Mouse (Mus musculus): ENCODE measurements around the gene Ugt1a2. TPM values are rescaled to one million over a fixed set of nuclear protein-coding genes. Genes with fewer than 3 reads are reported as not detected.
"Not testable (repeated sequence)": the region's sequence is repeated elsewhere in the genome, so short reads cannot be mapped to it uniquely, and the experiment has no call there.

Gene Ugt1a2
- polyA plus RNA-seq, 1 experiment from 2014 or later: not detected

DNA sequence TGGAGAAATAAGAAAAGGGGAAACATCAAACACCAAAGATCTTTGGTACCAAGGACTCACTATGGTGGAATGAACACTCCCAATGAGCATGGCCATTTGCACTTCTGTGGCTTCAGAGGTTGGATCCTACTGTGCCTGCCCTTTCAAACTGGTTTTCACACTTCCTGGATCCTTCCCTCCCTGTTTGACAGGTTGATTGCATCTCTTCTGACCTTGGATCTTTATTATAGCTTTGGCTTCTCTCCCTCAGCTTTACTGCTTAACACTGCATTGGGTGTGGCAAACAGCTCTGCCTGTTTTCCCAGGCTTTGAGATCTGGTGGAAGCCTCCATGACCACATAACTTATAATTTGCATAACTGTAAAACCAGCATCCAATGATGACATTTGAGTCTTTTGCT is 19.9 kb downstream of the Ugt1a2 start:
- no peaks in the 10 kb centered on the region for H3K27me3 ChIP-seq
- H3K36me3 ChIP-seq: no peaks in the 10 kb centered on the region
- H3K4me2 ChIP-seq: no peak overlapping the region
- H3K4me3 ChIP-seq: no peak overlapping the region
- H3K9me3 ChIP-seq: peaks cover 27% of the 10 kb centered on the region
- H3K4me1 ChIP-seq (replicated peaks): no peaks in the 10 kb centered on the region
- no peak for ATAC-seq (ENCODE audit: low FRiP score)
- no peak overlapping the region for H3K27ac ChIP-seq
- H3K9ac ChIP-seq: no peak overlapping the region

GRCm38 (mm10) chr1:88222216-88222615 is 21.8 kb downstream of the Ugt1a2 start:
- Histone ChIP-seq H3K9me3 (peaks cover 29% of the 10 kb centered on the region), H3K9ac (no peak overlapping the region), H3K4me2 (no peak overlapping the region), H3K4me3 (no peak overlapping the region), H3K36me3 (no peaks in the 10 kb centered on the region), H3K27ac (no peak overlapping the region), H3K27me3 (no peaks in the 10 kb centered on the region), H3K4me1 (replicated peaks) (no peaks in the 10 kb centered on the region)
- 54% methylated on average over 2 of the region's 2 CpGs for WGBS
- ATAC-seq (ENCODE audit: low FRiP score): no peak

DNA sequence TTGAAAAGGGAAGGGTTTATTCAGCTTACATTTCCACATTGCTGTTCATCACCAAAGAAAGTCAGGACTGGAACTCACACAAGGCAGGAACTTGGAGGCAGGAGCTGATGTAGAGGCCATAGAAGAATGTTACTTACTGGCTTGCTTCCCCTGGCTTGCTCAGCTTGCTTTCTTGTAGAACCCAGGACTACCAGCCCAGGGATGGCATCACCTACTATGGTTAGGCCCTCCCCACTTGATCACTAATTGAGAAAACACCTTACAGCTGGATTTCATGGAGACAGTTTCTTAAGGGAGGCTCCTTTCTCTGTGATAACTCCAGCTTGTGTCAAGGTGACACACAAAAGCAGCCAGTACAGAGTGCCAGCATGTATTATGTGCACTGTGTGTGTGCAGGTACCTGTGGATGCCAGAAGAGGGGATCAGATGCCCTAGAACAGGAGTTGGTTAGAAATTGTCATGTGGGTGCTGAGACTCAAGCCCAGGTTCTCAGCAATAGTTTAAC is 22.7 kb downstream of the Ugt1a2 start:
- H3K27me3 ChIP-seq; H3K4me2 ChIP-seq; ATAC-seq (ENCODE audit: low FRiP score); H3K36me3 ChIP-seq; H3K27ac ChIP-seq; H3K9ac ChIP-seq; H3K4me1 ChIP-seq (replicated peaks); H3K4me3 ChIP-seq: not testable (repeated sequence)
- peaks cover 33% of the 10 kb centered on the region for H3K9me3 ChIP-seq

GRCm38 (mm10) chr1:88223591-88223990 is 23.2 kb downstream of the Ugt1a2 start:
- H3K36me3 ChIP-seq: no peaks in the 10 kb centered on the region
- no peak for ATAC-seq (ENCODE audit: low FRiP score)
- H3K4me3 ChIP-seq: no peak overlapping the region
- peaks cover 38% of the 10 kb centered on the region for H3K9me3 ChIP-seq
- no peak overlapping the region for H3K27ac ChIP-seq
- 62% methylated on average over 1 of the region's 1 CpGs for WGBS
- no peak overlapping the region for H3K9ac ChIP-seq
- no peaks in the 10 kb centered on the region for H3K4me1 ChIP-seq (replicated peaks)
- H3K4me2 ChIP-seq: no peak overlapping the region
- H3K27me3 ChIP-seq: no peaks in the 10 kb centered on the region

DNA sequence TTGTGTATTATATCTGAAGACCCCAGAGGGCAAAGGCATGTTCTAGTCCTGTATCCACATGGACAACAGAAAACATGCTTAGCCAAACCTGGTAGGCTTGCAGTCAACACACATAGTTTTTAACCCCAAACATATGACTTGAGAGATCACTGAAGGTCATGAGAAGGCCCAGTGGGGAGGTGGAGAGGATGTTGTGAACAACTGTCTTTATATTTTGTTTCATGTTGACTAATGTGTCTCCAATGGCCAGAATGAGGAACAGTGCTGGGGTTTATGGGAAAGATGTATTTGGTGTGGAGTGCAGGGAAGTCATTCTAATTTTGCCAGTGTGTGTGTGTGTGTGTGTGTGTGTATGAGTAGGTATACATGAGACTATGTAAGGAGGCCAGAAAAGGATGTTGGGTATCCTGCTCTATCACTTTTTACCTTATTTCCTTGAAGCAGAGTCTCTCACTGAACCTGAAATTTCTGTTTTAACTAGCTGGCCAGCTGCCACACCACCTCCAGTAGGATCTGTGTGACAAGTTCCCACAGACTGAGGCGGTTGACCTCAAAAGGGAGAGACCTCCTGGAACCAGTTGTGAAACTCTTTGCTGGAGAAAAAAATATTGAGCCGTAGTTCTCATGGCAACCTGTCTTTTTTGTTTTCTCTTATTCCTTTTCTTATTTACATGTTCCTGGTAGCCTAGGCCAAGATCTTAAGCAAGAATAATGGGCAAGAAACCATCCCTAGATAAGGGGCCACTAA is 23.8 kb downstream of the Ugt1a2 start:
- no peak for ATAC-seq (ENCODE audit: low FRiP score)
- no peak overlapping the region for H3K4me3 ChIP-seq
- H3K4me2 ChIP-seq: no peak overlapping the region
- no peak overlapping the region for H3K9ac ChIP-seq
- H3K27ac ChIP-seq: no peak overlapping the region
- peaks cover 44% of the 10 kb centered on the region for H3K9me3 ChIP-seq
- H3K36me3 ChIP-seq: no peaks in the 10 kb centered on the region
- 66% methylated on average over 2 of the region's 2 CpGs for WGBS
- H3K4me1 ChIP-seq (replicated peaks): no peaks in the 10 kb centered on the region
- no peaks in the 10 kb centered on the region for H3K27me3 ChIP-seq

DNA sequence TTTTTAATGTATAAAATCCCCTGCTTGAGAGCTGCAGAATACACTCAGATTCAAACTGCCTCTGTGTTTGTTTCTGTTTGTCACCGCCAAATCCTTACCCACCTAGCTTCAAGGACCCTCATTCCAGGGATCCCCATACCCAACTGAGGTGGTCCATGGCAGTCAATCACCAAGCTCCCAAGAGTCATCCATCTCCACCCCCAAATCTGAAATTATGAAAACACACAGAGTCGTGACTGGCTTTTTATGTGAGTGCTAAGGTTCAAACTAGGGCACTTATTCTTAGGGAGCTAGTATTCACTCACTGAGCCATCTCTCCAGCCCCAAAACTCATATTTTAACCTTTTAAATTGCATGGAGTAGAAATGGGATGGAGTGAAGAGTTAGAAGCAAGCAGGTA is 24.9 kb downstream of the Ugt1a2 start:
- ATAC-seq (ENCODE audit: low FRiP score); H3K4me1 ChIP-seq (replicated peaks); H3K27ac ChIP-seq; H3K27me3 ChIP-seq; H3K9ac ChIP-seq; H3K4me3 ChIP-seq; H3K36me3 ChIP-seq; H3K4me2 ChIP-seq: not testable (repeated sequence)
- 40% methylated on average over 2 of the region's 2 CpGs for WGBS
- peaks cover 55% of the 10 kb centered on the region for H3K9me3 ChIP-seq

DNA sequence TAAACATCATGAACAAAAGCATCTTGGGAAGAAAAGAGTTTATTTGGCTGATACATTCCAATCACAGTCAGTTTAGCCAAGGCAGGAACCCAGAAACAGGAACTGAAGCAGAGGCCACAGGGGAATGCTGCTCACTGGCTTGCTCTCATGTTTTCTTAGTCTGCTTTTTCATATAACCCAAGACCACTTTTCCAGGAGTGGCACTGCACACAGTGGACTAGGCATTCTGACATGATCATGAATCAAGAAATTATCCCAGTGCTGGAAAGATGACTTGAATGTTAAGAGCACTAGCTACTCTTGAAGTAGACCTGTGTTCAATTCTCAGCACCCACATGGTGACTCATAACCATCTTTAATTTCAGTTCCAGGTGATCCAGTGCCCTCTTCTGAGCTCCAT is 25.3 kb downstream of the Ugt1a2 start:
- H3K9ac ChIP-seq: no peak overlapping the region
- no peaks in the 10 kb centered on the region for H3K36me3 ChIP-seq
- ATAC-seq (ENCODE audit: low FRiP score): no peak
- no peaks in the 10 kb centered on the region for H3K27me3 ChIP-seq
- no peak overlapping the region for H3K4me3 ChIP-seq
- H3K27ac ChIP-seq: no peak overlapping the region
- peaks cover 59% of the 10 kb centered on the region for H3K9me3 ChIP-seq
- H3K4me2 ChIP-seq: no peak overlapping the region
- H3K4me1 ChIP-seq (replicated peaks): no peaks in the 10 kb centered on the region

DNA sequence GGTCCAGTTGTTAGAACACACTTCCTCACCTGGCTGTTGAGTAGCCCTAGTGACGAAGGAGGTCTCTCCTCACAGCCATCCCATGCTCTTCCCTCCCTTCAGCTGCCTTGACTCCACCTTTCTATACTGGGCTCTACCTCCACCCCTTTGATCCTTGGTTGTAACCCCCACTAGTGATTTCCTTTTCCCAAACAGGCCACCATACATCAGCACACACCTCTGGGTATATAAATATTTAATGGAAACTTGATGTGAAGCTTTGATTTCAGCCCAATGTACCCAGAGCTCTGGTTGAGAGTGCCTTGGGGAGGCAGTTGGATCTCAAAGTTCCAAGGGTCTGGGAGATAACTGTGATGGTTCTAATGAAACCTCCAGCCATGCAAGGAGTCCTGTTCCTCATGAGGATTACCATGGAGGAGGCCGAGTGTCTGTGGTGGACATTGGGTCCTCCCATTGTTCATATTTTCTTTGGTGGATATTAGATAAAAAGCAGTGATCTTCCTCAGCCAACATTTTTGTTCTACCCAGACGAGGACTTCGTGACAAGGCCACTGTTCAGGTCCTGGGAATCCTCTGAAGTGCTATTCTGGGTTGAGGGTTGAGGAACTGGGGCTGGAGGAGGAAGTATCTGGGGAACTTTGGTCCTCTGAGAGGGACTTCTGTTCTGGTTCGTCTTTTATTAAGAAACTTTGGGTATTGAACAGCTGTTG is 26.4 kb downstream of the Ugt1a2 start, which contains the start of gene Mroh2a:
Gene Mroh2a, plus strand, starts transcription at position 317 of the 710 bp plus-strand sequence.
- H3K27me3 ChIP-seq: no peaks in the 10 kb centered on the region
- ATAC-seq (ENCODE audit: low FRiP score): no peak
- 52% methylated on average over 5 of the region's 5 CpGs for WGBS
- no peaks in the 10 kb centered on the region for H3K36me3 ChIP-seq
- no peak within 1 kb of the TSS for H3K4me2 ChIP-seq
- peaks cover 70% of the 10 kb centered on the region for H3K9me3 ChIP-seq
- H3K4me1 ChIP-seq (replicated peaks): no peaks in the 10 kb centered on the region
- no peak within 1 kb of the TSS for H3K9ac ChIP-seq
- H3K27ac ChIP-seq: no peak within 1 kb of the TSS
- no peak within 1 kb of the TSS for H3K4me3 ChIP-seq

DNA sequence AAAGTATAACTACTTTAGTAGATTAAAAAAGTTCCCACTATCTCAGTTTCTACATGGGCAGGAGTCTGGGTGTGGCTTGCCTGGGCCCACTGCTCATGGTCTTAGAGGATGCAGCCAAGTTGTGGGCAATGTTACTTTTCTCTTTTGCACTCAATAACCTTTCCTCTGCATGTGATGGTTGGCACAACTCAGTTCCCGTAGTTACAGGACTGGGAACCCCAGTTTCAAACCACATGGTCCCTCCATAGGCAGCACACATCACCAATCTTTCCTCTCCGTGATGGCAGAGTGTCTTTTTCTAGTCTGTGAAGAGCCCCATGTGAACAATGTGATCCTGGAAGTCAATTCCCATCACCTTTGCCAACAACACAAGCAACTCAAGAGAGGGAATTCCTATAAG is 27.1 kb downstream of the Ugt1a2 start:
- ATAC-seq (ENCODE audit: low FRiP score): no peak
- Histone ChIP-seq H3K4me1 (replicated peaks) (no peaks in the 10 kb centered on the region), H3K36me3 (no peaks in the 10 kb centered on the region), H3K27ac (no peak overlapping the region), H3K4me2 (no peak overlapping the region), H3K27me3 (no peaks in the 10 kb centered on the region), H3K4me3 (no peak overlapping the region), H3K9me3 (peaks cover 73% of the 10 kb centered on the region), H3K9ac (no peak overlapping the region)
- 57% methylated on average over 2 of the region's 2 CpGs for whole genome bisulfite sequencing

DNA sequence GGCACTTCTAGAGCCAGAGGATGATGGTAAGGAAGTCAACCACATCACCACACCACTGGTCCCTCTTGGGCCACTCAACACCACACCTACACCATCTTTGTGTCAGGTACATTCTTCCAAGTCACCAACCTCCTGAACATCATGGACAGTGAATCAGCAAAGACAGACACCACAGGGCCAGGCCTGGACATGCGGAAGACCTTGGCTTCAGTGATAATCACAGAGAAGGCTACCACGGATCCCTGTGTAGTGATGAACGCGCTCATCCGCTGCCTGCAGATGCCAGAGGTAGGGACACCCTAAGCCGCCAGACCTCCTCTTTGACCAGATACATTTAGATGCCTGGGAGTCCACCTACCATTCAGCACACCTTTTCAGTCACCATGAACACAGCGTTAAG is 27.7 kb downstream of the Ugt1a2 start:
- Histone ChIP-seq H3K27me3 (no peaks in the 10 kb centered on the region), H3K36me3 (no peaks in the 10 kb centered on the region)
- WGBS: 74% methylated on average over 7 of the region's 7 CpGs

GRCm38 (mm10) chr1:88229566-88229965 is 29.2 kb downstream of the Ugt1a2 start:
- Histone ChIP-seq H3K9ac (no peak overlapping the region), H3K9me3 (peaks cover 94% of the 10 kb centered on the region), H3K4me1 (replicated peaks) (no peaks in the 10 kb centered on the region), H3K4me2 (no peak overlapping the region), H3K27ac (no peak overlapping the region), H3K4me3 (no peak overlapping the region), H3K36me3 (no peaks in the 10 kb centered on the region), H3K27me3 (no peaks in the 10 kb centered on the region)
- WGBS: 81% methylated on average over 3 of the region's 3 CpGs
- no peak for ATAC-seq (ENCODE audit: low FRiP score)

More for the DNA sequence above, 27.7 kb downstream of the Ugt1a2 start:
- no peak for ATAC-seq (ENCODE audit: low FRiP score)
- no peak overlapping the region for H3K9ac ChIP-seq
- no peak overlapping the region for H3K4me2 ChIP-seq
- H3K4me1 ChIP-seq (replicated peaks): no peaks in the 10 kb centered on the region
- no peak overlapping the region for H3K4me3 ChIP-seq
- peaks cover 79% of the 10 kb centered on the region for H3K9me3 ChIP-seq
- H3K27ac ChIP-seq: no peak overlapping the region

DNA sequence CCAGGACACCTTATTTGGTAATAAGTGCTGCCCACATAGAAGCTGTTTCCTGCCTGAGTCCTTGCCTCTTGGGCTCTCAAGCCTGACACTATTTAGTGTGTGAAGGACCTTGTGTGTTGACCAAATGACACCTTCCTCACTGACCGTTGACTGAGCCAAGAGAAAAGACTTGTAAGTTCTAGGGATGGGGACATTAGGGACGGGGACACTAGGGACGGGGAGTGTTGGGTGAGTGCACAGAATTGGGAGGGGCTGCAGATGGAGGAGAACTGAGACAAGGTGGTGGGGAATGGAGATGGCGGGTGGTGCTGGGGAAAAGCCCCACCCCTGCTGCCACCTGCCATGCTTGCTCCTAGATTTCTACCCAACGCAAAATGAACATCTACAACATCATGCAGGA is 29.6 kb downstream of the Ugt1a2 start:
- no peak overlapping the region for H3K4me2 ChIP-seq
- H3K9ac ChIP-seq: no peak overlapping the region
- H3K27me3 ChIP-seq: no peaks in the 10 kb centered on the region
- no peak overlapping the region for H3K4me3 ChIP-seq
- WGBS: 88% methylated on average over 5 of the region's 5 CpGs
- H3K27ac ChIP-seq: no peak overlapping the region
- ATAC-seq (ENCODE audit: low FRiP score): no peak
- peaks cover 98% of the 10 kb centered on the region for H3K9me3 ChIP-seq
- no peaks in the 10 kb centered on the region for H3K4me1 ChIP-seq (replicated peaks)
- no peaks in the 10 kb centered on the region for H3K36me3 ChIP-seq

DNA sequence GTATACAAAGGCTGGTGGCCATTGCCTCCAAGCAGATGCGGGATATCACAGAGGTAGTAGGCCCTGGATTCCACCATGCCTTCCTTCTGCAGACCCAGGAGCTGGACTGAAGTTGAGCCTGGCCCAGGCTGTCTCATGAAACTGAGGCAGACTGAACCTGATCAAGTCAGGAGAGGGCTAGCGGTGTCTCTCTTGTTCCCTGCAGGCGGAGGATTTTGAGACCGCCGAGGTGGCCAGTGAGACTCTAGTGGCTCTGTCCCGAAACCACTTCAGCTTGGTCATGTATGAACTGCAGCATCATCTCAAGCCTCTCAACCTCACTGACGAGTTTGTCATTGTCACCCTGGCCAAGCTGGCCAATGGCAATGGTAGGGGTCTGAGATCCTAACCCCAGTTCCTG is 30.0 kb downstream of the Ugt1a2 start:
- no peaks in the 10 kb centered on the region for H3K4me1 ChIP-seq (replicated peaks)
- no peaks in the 10 kb centered on the region for H3K36me3 ChIP-seq
- no peak overlapping the region for H3K27ac ChIP-seq
- WGBS: 76% methylated on average over 7 of the region's 7 CpGs
- H3K4me3 ChIP-seq: no peak overlapping the region
- no peaks in the 10 kb centered on the region for H3K27me3 ChIP-seq
- H3K9me3 ChIP-seq: peaks cover 100% of the 10 kb centered on the region
- peak; percentile 2; the same call in 1 of the 2 replicates for ATAC-seq (ENCODE audit: low FRiP score)
- H3K4me2 ChIP-seq: no peak overlapping the region
- no peak overlapping the region for H3K9ac ChIP-seq
